Mouse (Mus musculus): Measurements from ENCODE around the gene Slc16a14. TPM values are rescaled to one million over a fixed set of nuclear protein-coding genes. Genes with fewer than 3 reads are reported as not detected.

Gene Slc16a14
- polyA plus RNA-seq (2014; fragmentation: Illumina TruSeq; extraction: RNeasy Lipid Tissue Mini Kit (QIAGEN cat#74804)), result not detected

DNA sequence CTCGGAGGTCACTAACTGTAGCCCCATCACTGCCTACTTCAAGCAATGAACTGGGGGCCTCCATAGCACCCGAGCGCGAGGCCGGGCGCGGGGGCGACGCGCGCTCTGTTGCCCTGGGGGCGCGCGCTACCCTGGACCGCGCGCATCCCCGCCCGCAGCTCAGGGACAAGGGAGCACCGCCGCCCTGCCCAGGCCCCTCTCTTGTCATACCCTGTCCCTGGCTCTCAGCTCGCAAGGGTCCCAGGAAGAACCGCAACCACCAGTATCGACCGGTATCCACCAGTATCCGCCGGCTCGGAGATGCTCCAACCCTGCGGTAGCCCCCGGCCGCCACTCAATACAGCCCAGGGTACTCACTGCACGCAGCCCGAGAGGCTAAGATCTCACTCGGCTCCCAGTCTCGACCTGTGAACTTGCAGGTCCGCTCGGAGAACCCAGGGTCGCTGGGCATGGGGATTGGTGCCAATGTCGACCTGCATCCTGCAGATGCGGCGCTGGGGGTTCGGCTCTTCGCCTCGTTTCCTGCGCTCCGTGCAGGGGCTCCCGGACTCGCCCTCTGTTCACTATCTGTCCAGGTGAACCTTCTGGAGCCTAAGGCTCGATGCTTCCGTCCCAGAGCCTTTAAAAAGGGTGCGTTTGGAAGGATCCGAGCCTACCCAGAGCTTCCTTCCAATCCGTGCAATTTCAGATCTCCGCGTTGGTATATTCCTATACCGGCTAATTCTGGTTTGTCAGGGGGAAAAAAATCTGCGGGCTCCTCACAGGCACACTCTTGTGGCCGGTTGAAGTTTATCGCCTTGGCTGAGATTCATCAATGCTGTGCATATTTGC is at the start of gene Slc16a14:
TSS of gene Slc16a14 (minus strand) at position 632 of the 831 bp plus-strand sequence.

Other genes starting within 250 kb of the Slc16a14 start
- 1.1 TPM for gene Dner, start 238.9 kb downstream of the Slc16a14 start, polyA plus RNA-seq (2014; fragmentation: Illumina TruSeq; extraction: RNeasy Lipid Tissue Mini Kit (QIAGEN cat#74804))
- gene Fbxo36, start 95.3 kb downstream of the Slc16a14 start, polyA plus RNA-seq (2014; fragmentation: Illumina TruSeq; extraction: RNeasy Lipid Tissue Mini Kit (QIAGEN cat#74804)), result 7.7 TPM
- 342 TPM for gene Trip12, start 94.6 kb downstream of the Slc16a14 start, polyA plus RNA-seq (2014; fragmentation: Illumina TruSeq; extraction: RNeasy Lipid Tissue Mini Kit (QIAGEN cat#74804))
- not detected for gene Gm10553, start 165.0 kb upstream of the Slc16a14 start, polyA plus RNA-seq (2014; fragmentation: Illumina TruSeq; extraction: RNeasy Lipid Tissue Mini Kit (QIAGEN cat#74804))
- not detected for gene A530032D15Rik, start 174.7 kb upstream of the Slc16a14 start, polyA plus RNA-seq (2014; fragmentation: Illumina TruSeq; extraction: RNeasy Lipid Tissue Mini Kit (QIAGEN cat#74804))